Mouse (Mus musculus) heart, adult 2 months (tissue): ENCODE data around the gene Agrp. TPM values are rescaled to one million over a fixed set of nuclear protein-coding genes. Genes with fewer than 3 reads are reported as not detected.
A peak's percentile ranks its signal among the peaks of the same experiment; 100 is the strongest.

Experiments
- DNase-seq, 2 experiments: peaks; one replicate each; pipeline ENCODE4 v3.0.0; 2021
- H3K27ac ChIP-seq: fragments of 200-600 bp; 2 replicates; pipeline ENCODE4 v1.8.1; 2022
- H3K27me3 ChIP-seq: fragments of 200-500 bp; 2 replicates; pipeline ENCODE4 v1.6.1; 2012; ENCODE audit warnings: mild to moderate bottlenecking, low read length, inconsistent platforms, mixed read lengths; ENCODE audit not compliant: control insufficient read depth, insufficient read depth
- H3K36me3 ChIP-seq: fragments of 200-500 bp; 2 replicates; pipeline ENCODE4 v1.6.1; 2012; ENCODE audit warnings: low read length, inconsistent platforms; ENCODE audit not compliant: control insufficient read depth, insufficient read depth
- H3K4me1 ChIP-seq: fragments of 200-500 bp; 2 replicates; pipeline ENCODE4 v1.6.1; 2011; ENCODE audit warnings: low read length; ENCODE audit not compliant: control insufficient read depth, insufficient read depth
- H3K4me3 ChIP-seq: fragments of 200-600 bp; 2 replicates; pipeline ENCODE4 v1.8.1; 2022
- H3K79me2 ChIP-seq: fragments of 200-500 bp; replicated peaks from 2 replicates; pipeline ENCODE4 v1.6.1; 2012; ENCODE audit warnings: mild to moderate bottlenecking, inconsistent platforms, low read length, moderate library complexity, mixed read lengths; ENCODE audit not compliant: control insufficient read depth, insufficient read depth
- H3K9ac ChIP-seq: fragments of 200-500 bp; 2 replicates; pipeline ENCODE4 v1.6.1; 2012; ENCODE audit warnings: low read depth, mild to moderate bottlenecking, control low read depth, inconsistent platforms, low read length, mixed read lengths
- CTCF ChIP-seq: fragments of 200-600 bp; IDR thresholded peaks from 2 replicates; pipeline ENCODE4 v1.8.1; 2022; ENCODE audit warnings: antibody characterized with exemption, mild to moderate bottlenecking, moderate library complexity
- EP300 ChIP-seq: fragments of 200-500 bp; IDR thresholded peaks from 2 replicates; pipeline ENCODE4 v1.6.1; 2011; ENCODE audit warnings: low read depth, low read length, control low read depth; ENCODE audit not compliant: insufficient read depth
- POLR2A ChIP-seq: fragments of 200-500 bp; IDR thresholded peaks from 2 replicates; pipeline ENCODE4 v1.6.1; 2011; ENCODE audit warnings: mild to moderate bottlenecking, low read depth, low read length, control low read depth; ENCODE audit not compliant: insufficient read depth
- WGBS: fragments of 180-500 bp; shearing (Covaris S2); methylation state at CpG from one replicate; pipeline ENCODE4 v1.1.7; 2018; 5-methylcytosine and 5-hydroxymethylcytosine counted together
- intact Hi-C: fragments of 180-260 bp; cut with DNase I; formaldehyde crosslinking; loops from one replicate; pipeline ENCODE4 v1.15.1; 2025
- polyA plus RNA-seq: library from polyadenylated mRNA; depleted of rRNA; stranded (reverse); fragments of >200 nt; gene quantifications from 2 replicates; pipeline ENCODE4 v1.2.3, GENCODE M21; 2012
- total RNA-seq, 2 experiments: library from RNA; stranded (reverse); gene quantifications; 2 replicates each; pipeline ENCODE4 v1.2.3; 2021

The Agrp gene
- total and polyA plus RNA-seq, 3 experiments, result 0.31 TPM; not detected in 2

GRCm38 (mm10) chr8:105542032-105542656, 95.0 kb downstream of the Agrp start:
- H3K9ac ChIP-seq, result no peak overlapping the region
- H3K27me3 ChIP-seq, result no peaks in the 10 kb centered on the region
- H3K4me3 ChIP-seq, result no peak overlapping the region
- no peak for DNase-seq
- peaks cover 31% of the 10 kb centered on the region for H3K4me1 ChIP-seq
- peaks cover 11% of the 10 kb centered on the region for H3K36me3 ChIP-seq
- H3K79me2 ChIP-seq, result peaks cover 2% of the 10 kb centered on the region; the same call in 1 of the 2 replicates
- H3K27ac ChIP-seq, result no peak overlapping the region
- intact Hi-C loops, result no loop called here
- TF ChIP-seq CTCF (no peak), EP300 (no peak), POLR2A (no peak)
- 92% methylated on average over 3 of the region's 3 CpGs for whole genome bisulfite sequencing

- Histone ChIP-seq H3K4me1 (peaks cover 5% of the 10 kb centered on the region), H3K4me3 (no peak overlapping the region), H3K9ac (no peak overlapping the region), H3K27ac (no peak overlapping the region), H3K27me3 (no peaks in the 10 kb centered on the region), H3K36me3 (peaks cover 7% of the 10 kb centered on the region), H3K79me2 (peaks cover 2% of the 10 kb centered on the region; the same call in 1 of the 2 replicates)
- intact Hi-C loops, result no loop called here
- TF ChIP-seq CTCF (no peak), POLR2A (no peak), EP300 (no peak)
- 81% methylated on average over 4 of the region's 4 CpGs for WGBS
- no peak for DNase-seq
These were observed 98.3 kb downstream of the Agrp start for GRCm38 (mm10) chr8:105538940-105539339.

GRCm38 (mm10) chr8:105537011-105537677, 100.0 kb downstream of the Agrp start:
- Histone ChIP-seq H3K36me3 (peaks cover 4% of the 10 kb centered on the region), H3K4me1 (peaks cover 9% of the 10 kb centered on the region), H3K79me2 (peaks cover 2% of the 10 kb centered on the region; the same call in 1 of the 2 replicates), H3K9ac (no peak overlapping the region), H3K27me3 (no peaks in the 10 kb centered on the region), H3K4me3 (no peak overlapping the region), H3K27ac (no peak overlapping the region)
- 80% methylated on average over 6 of the region's 6 CpGs for WGBS
- intact Hi-C loops, result no loop called here
- peak in 1 of 2 experiments; percentile 50 for DNase-seq
- TF ChIP-seq CTCF (no peak), POLR2A (no peak), EP300 (no peak)

- WGBS, result 57% methylated on average over 3 of the region's 3 CpGs
- intact Hi-C loops, result no loop called here
- H3K36me3 ChIP-seq, result peaks cover 7% of the 10 kb centered on the region
These were observed 100.6 kb downstream of the Agrp start for GRCm38 (mm10) chr8:105536546-105536945.

GRCm38 (mm10) chr8:105533892-105534329, 103.3 kb downstream of the Agrp start:
- peak overlapping the region; percentile 26; the same call in 1 of the 2 replicates for H3K27ac ChIP-seq
- intact Hi-C loops, result loop anchor here (1.0 to 2.0 kb wide), 3 partner anchors 17 to 51 kb away; no protein-coding TSS in a partner anchor
- H3K4me3 ChIP-seq, result no peak overlapping the region
- 0% methylated on average over 1 of the region's 1 CpGs for WGBS
- H3K79me2 ChIP-seq, result no peaks in the 10 kb centered on the region
- peaks cover 9% of the 10 kb centered on the region for H3K4me1 ChIP-seq
- peak; percentile 72 to 83 for DNase-seq
- no peak overlapping the region for H3K9ac ChIP-seq
- H3K27me3 ChIP-seq, result no peaks in the 10 kb centered on the region
- H3K36me3 ChIP-seq, result peaks cover 7% of the 10 kb centered on the region
- TF ChIP-seq CTCF (peak; percentile 87), POLR2A (no peak)

More at GRCm38 (mm10) chr8:105536546-105536945, 100.6 kb downstream of the Agrp start:
- DNase-seq, result no peak
- no peak overlapping the region for H3K9ac ChIP-seq
- TF ChIP-seq EP300, result no peak
- TF ChIP-seq CTCF, result no peak
- no peak for TF ChIP-seq POLR2A
- H3K4me1 ChIP-seq, result peaks cover 9% of the 10 kb centered on the region
- no peaks in the 10 kb centered on the region for H3K79me2 ChIP-seq
- H3K27ac ChIP-seq, result no peak overlapping the region
- H3K4me3 ChIP-seq, result no peak overlapping the region
- H3K27me3 ChIP-seq, result no peaks in the 10 kb centered on the region

GRCm38 (mm10) chr8:105533439-105533838, 103.8 kb downstream of the Agrp start:
- H3K79me2 ChIP-seq, result no peaks in the 10 kb centered on the region
- H3K4me1 ChIP-seq, result peaks cover 9% of the 10 kb centered on the region
- H3K27me3 ChIP-seq, result no peaks in the 10 kb centered on the region
- H3K9ac ChIP-seq, result no peak overlapping the region
- H3K36me3 ChIP-seq, result peaks cover 7% of the 10 kb centered on the region
- no peak overlapping the region for H3K4me3 ChIP-seq
- intact Hi-C loops, result loop anchor here (1.0 to 2.0 kb wide), 3 partner anchors 17 to 50 kb away; no protein-coding TSS in a partner anchor
- DNase-seq, result no peak
- no peak for TF ChIP-seq POLR2A
- no peak for TF ChIP-seq EP300
- no peak for TF ChIP-seq CTCF
- 8% methylated on average over 2 of the region's 2 CpGs for WGBS
- H3K27ac ChIP-seq, result peak overlapping the region; percentile 26; the same call in 1 of the 2 replicates
